Mouse (Mus musculus) skeletal muscle tissue, postnatal 0 days (tissue): ENCODE measurements around the gene Pnma1. TPM values are rescaled to one million over a fixed set of nuclear protein-coding genes. Genes with fewer than 3 reads are reported as not detected.

Experiments
- polyA plus RNA-seq: library from polyadenylated mRNA; unstranded; fragments of >200 nt; fragmentation: Nextera tagmentation; extraction: Ambion mirVana; gene quantifications from 2 replicates; pipeline ENCODE4 v1.2.1, GENCODE M21; 2015

Pnma1 gene
- 0.23 and 0.26 TPM in 2 replicates for polyA plus RNA-seq

GRCm38 (mm10) chr12:84147954-84148621 is at the start of gene Pnma1:
TSS of gene Pnma1 (minus strand) at chr12:84148489.

DNA sequence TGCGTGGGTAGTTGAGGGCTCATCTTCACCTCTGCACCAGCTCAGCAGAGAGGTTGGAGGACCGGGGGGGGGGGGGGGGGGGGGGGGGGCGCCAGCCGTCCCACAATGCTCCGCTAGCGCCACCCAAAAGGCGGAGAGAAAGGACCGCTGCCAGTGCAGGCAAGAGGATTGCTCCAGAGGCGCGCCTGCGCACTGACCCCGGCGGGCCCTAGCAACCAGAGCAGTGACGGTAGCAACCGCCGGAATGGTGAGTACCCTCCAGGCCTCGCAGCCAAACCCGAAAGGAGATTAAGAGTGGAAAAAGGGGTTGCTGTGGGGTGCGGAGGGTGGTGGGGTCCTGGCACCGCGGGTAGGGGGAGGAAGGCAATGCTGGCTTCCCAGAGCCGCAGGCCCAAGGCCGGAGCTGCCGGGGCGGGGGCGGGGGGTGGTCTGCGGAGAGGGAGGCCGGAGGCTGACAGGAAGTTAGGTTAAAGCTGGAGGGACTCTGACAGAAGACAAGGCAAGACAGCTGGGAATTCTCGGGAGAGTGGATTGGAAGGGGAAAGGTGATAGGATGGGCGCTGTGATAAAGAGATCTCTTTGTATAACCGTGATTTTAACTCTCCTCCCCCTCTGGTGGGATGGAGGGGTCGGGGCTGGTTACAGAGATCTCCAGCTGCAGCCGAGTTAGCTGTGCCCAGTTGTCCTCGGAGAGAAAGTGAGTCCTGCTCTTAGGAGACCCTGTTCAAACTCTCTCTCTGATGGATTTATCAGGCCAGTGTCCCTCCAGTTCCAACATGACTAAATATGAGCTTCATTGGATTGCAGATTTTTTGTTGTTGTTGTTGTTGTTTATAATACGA is 33.9 kb downstream of the Pnma1 start, which contains the start of gene Dnal1:
Dnal1 (plus strand) TSS at position 214 of the 842 bp plus-strand sequence.

GRCm38 (mm10) chr12:84100604-84101492 is 47.4 kb downstream of the Pnma1 start, which contains the start of gene Acot6:
TSS of gene Acot6 (plus strand) at chr12:84100654.

Other genes starting within 250 kb of the Pnma1 start
- gene Numb, start 226.6 kb downstream of the Pnma1 start, polyA plus RNA-seq: 13.6 and 14.2 TPM in 2 replicates
- 3.3 and 4.5 TPM in 2 replicates for gene Riox1, start 197.9 kb downstream of the Pnma1 start, polyA plus RNA-seq
- not detected in 2 replicates for gene Heatr4, start 163.6 kb downstream of the Pnma1 start, polyA plus RNA-seq
- 70.7 and 99.4 TPM in 2 replicates for gene Acot2, start 160.6 kb downstream of the Pnma1 start, polyA plus RNA-seq
- 38.2 and 41.2 TPM in 2 replicates for gene Acot1, start 139.0 kb downstream of the Pnma1 start, polyA plus RNA-seq
- 0.67 and 2.2 TPM in 2 replicates for gene Acot4, start 110.1 kb downstream of the Pnma1 start, polyA plus RNA-seq
- gene Gm49366, start 109.6 kb downstream of the Pnma1 start, polyA plus RNA-seq: not detected in 2 replicates
- 0.14 and 0.78 TPM in 2 replicates for gene Acot3, start 96.3 kb downstream of the Pnma1 start, polyA plus RNA-seq
- gene Acot5, start 79.2 kb downstream of the Pnma1 start, polyA plus RNA-seq: 0.14 and 1.3 TPM in 2 replicates
- 1.7 and 1.9 TPM in 2 replicates for gene Acot6, start 47.8 kb downstream of the Pnma1 start, polyA plus RNA-seq
- 2.4 and 3.0 TPM in 2 replicates for gene Dnal1, start 34.1 kb downstream of the Pnma1 start, polyA plus RNA-seq
- gene Elmsan1, start 70.4 kb upstream of the Pnma1 start, polyA plus RNA-seq: 4.9 and 5.7 TPM in 2 replicates
- 64.0 and 72.2 TPM in 2 replicates for gene Ptgr2, start 136.7 kb upstream of the Pnma1 start, polyA plus RNA-seq
- 31.5 and 33.8 TPM in 2 replicates for gene Zfp410, start 168.4 kb upstream of the Pnma1 start, polyA plus RNA-seq
- gene Coq6, start 213.2 kb upstream of the Pnma1 start, polyA plus RNA-seq: 44.9 and 45.2 TPM in 2 replicates
- gene Fam161b, start 213.3 kb upstream of the Pnma1 start, polyA plus RNA-seq: 0.46 and 0.90 TPM in 2 replicates